Comparison of ENCODE assay signal across 8 mouse cellular contexts in the genomic region with DNA sequence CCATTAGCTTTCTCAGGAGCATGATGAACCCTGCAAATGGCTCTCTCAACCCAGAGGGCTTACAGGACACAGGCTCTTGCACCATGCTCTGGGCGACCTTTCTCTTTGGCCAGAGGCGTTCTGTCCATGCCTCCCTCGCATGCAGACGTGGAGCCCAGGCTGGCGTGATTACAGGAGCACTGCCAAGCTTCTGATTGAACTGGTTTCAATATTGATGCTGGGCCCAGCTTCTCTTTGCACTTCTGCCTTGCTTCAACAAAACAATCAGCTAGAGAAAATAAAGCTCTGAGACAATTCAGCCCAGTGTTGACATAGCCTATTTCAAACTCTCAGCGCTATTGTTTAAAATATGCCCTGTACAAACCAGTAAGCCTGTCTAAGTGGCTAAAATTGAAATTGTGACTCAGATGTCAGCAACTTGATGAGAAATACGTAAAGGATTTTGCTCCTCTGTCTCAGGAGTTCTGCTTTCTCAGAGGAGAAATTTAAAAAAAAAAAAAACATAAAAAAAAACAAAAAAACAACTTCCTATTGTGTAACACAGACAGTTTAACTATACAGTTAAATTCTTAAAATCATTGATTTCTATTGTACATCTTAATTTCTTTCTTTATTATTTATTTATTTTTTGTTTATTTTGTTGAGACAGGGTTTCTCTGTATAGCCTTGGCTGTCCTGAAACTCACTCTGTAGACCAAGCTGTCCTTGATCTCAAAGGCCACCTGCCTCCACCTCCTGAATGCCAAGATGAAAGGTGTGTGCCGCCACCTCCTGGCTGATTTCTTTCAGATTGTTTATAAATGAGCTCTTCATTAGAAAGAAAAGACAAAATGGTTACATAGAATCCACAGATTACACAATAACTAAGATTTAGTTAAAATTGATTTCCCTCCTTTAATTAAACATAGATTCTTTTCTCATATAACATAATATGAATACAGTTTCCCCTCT.
A peak's percentile ranks its signal among the peaks of the same experiment; 100 is the strongest.
DNase-seq lines count a peak whose midpoint lies in the region; ATAC-seq lines count a peak whose summit lies in the region.

No protein-coding gene starts in this region.

- H3K36me3 ChIP-seq in forebrain, embryonic 16.5 days (ENCODE audit: control insufficient read depth, insufficient read depth), result no peaks in the 10 kb centered on the region

- no peak overlapping the region for H3K9ac ChIP-seq in forebrain, embryonic 16.5 days (replicated peaks; ENCODE audit: low read depth, low read length)

- H3K27ac ChIP-seq in forebrain, embryonic 16.5 days (ENCODE audit: low read length), result no peak overlapping the region

- no peak overlapping the region for H3K4me2 ChIP-seq in forebrain, embryonic 16.5 days (ENCODE audit: low read length)

- ATAC-seq in forebrain, embryonic 16.5 days, result no peak

- WGBS in forebrain, embryonic 16.5 days, result 40% methylated on average over 8 of the region's 8 CpGs

- no peaks in the 10 kb centered on the region for H3K9me3 ChIP-seq in forebrain, embryonic 16.5 days (ENCODE audit: control insufficient read depth, low read length)

- peaks cover 6% of the 10 kb centered on the region; the same call in 1 of the 2 replicates for H3K4me1 ChIP-seq in forebrain, embryonic 16.5 days (replicated peaks; ENCODE audit: control insufficient read depth, insufficient read depth, low read length)

- no peaks in the 10 kb centered on the region for H3K27me3 ChIP-seq in forebrain, embryonic 16.5 days (replicated peaks; ENCODE audit: control insufficient read depth, insufficient read depth, low read length)

- peak; percentile 18 for DNase-seq in gastrocnemius, postnatal 25 days
- DNase-seq in gastrocnemius, postnatal 4 days (ENCODE audit: low spot score in 2 of 2), result no peak
- DNase-seq in 3T3-L1 (ENCODE audit: low read depth, low spot score) (peak; percentile 68), MN1 (ENCODE audit: low spot score) (no peak)
- DNase-seq in adrenal gland, adult 8-10 months, result peak; percentile 6
- DNase-seq in kidney, postnatal 36 days, result peak; percentile 51 to 72
- peak; percentile 17 for DNase-seq in skeletal muscle tissue, adult 2 months (ENCODE audit: low read depth, low spot score)

- H3K4me3 ChIP-seq in forebrain, embryonic 16.5 days (replicated peaks; ENCODE audit: low read length), result no peak overlapping the region

Comparison
In these comparisons a context has a peak if more than half of its experiments do, and no peak if none do; other contexts are left out.
1. DNase-seq: peak in gastrocnemius, postnatal 25 days (single experiment), 3T3-L1 (single experiment), adrenal gland, adult 8-10 months (single experiment), kidney, postnatal 36 days (2 of 2) and skeletal muscle tissue, adult 2 months (single experiment); none in gastrocnemius, postnatal 4 days (0 of 2) and MN1 (single experiment).